ENCODE assay signal across 10 mouse cellular contexts in the genomic region with DNA sequence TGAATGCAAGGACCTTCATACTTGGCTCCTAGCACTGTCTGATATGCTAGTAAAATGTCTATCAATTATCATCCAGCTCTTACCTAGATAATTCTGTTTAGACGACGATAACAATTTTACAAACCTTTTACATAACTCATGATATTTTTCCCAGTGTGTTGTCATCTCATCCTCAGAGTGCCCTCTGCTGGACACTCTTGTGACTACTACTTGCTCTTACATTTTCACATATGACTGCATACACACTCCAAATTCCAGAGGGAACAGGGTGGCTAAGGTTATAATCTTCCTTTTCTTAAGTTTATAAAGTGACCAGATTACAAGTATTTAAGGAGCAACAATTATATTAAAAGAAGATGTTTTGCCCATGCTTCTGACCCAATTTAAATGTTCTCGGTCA.
A peak's percentile ranks its signal among the peaks of the same experiment; 100 is the strongest.
DNase-seq lines count a peak whose midpoint lies in the region; ATAC-seq lines count a peak whose summit lies in the region.
"Had no signal": no experiment of that assay in that cellular context is flagged by ENCODE, and none has a peak within 500 bp of the region (broad histone marks: within the 10 kb centered on the region; RNA-seq: fewer than 3 reads in every experiment).

No protein-coding gene starts in this region.

- H3K36me3 ChIP-seq in intestine, embryonic 14.5 days (ENCODE audit: control insufficient read depth, insufficient read depth, low read length): no peaks in the 10 kb centered on the region
- H3K36me3 ChIP-seq in intestine, embryonic 16.5 days (ENCODE audit: control insufficient read depth, insufficient read depth, low read length): no peaks in the 10 kb centered on the region
- H3K36me3 ChIP-seq: embryonic facial prominence, embryonic 13.5 days had no signal

- no peak overlapping the region for H3K4me2 ChIP-seq in intestine, embryonic 14.5 days (ENCODE audit: low read length)
- no peak overlapping the region for H3K4me2 ChIP-seq in intestine, embryonic 16.5 days (ENCODE audit: low read depth, low read length)
- H3K4me2 ChIP-seq: embryonic facial prominence, embryonic 13.5 days had no signal

- no peak overlapping the region for H3K27ac ChIP-seq in intestine, embryonic 14.5 days (ENCODE audit: low read depth)
- H3K27ac ChIP-seq in intestine, embryonic 16.5 days (ENCODE audit: low read length): no peak overlapping the region
- H3K27ac ChIP-seq: embryonic facial prominence, embryonic 13.5 days had no signal

- H3K9ac ChIP-seq in intestine, embryonic 14.5 days (ENCODE audit: low read length): no peak overlapping the region
- no peak overlapping the region for H3K9ac ChIP-seq in intestine, embryonic 16.5 days (ENCODE audit: low read depth, low read length)
- H3K9ac ChIP-seq: embryonic facial prominence, embryonic 13.5 days had no signal

- H3K9me3 ChIP-seq in intestine, embryonic 14.5 days (ENCODE audit: control insufficient read depth, low read length): no peaks in the 10 kb centered on the region
- H3K9me3 ChIP-seq in intestine, embryonic 16.5 days (ENCODE audit: control insufficient read depth, low read length): no peaks in the 10 kb centered on the region
- H3K9me3 ChIP-seq: embryonic facial prominence, embryonic 13.5 days; megakaryocyte, embryonic 14.5 days had no signal

- H3K27me3 ChIP-seq in intestine, embryonic 14.5 days (replicated peaks; ENCODE audit: control insufficient read depth, insufficient read depth, low read length): no peaks in the 10 kb centered on the region
- no peaks in the 10 kb centered on the region for H3K27me3 ChIP-seq in intestine, embryonic 16.5 days (replicated peaks; ENCODE audit: control insufficient read depth, insufficient read depth, low read length)
- H3K27me3 ChIP-seq: embryonic facial prominence, embryonic 13.5 days; megakaryocyte, embryonic 14.5 days had no signal

- ATAC-seq in intestine, embryonic 14.5 days (replicated peaks; ENCODE audit: low FRiP score, low TSS enrichment, low read depth): no peak
- ATAC-seq in intestine, embryonic 16.5 days: no peak

- WGBS in intestine, embryonic 14.5 days: 39% methylated on average over 3 of the region's 3 CpGs
- WGBS in intestine, embryonic 16.5 days: 46% methylated on average over 3 of the region's 3 CpGs

- H3K4me1 ChIP-seq in intestine, embryonic 14.5 days (replicated peaks; ENCODE audit: control insufficient read depth, insufficient read depth, low read length): no peaks in the 10 kb centered on the region
- no peaks in the 10 kb centered on the region for H3K4me1 ChIP-seq in intestine, embryonic 16.5 days (ENCODE audit: control insufficient read depth, insufficient read depth, low read length)
- H3K4me1 ChIP-seq: embryonic facial prominence, embryonic 13.5 days; megakaryocyte, embryonic 14.5 days had no signal

- H3K4me3 ChIP-seq in intestine, embryonic 14.5 days (ENCODE audit: low read depth, low read length): no peak overlapping the region
- no peak overlapping the region for H3K4me3 ChIP-seq in intestine, embryonic 16.5 days (ENCODE audit: low read length)
- H3K4me3 ChIP-seq: embryonic facial prominence, embryonic 13.5 days; megakaryocyte, embryonic 14.5 days had no signal

- DNase-seq in intestine, embryonic 14.5 days (ENCODE audit: low spot score): peak; percentile 60
- DNase-seq in MN1 (ENCODE audit: low spot score): peak; percentile 47
- DNase-seq in c-Kit-positive CD71-positive TER-119-positive erythroid progenitor cells, embryonic 14.5 days (ENCODE audit: low spot score): peak; percentile 11
- DNase-seq in kidney, postnatal 14 days: peak; percentile 37
- DNase-seq in mesoderm, embryonic 11.5 days (ENCODE audit: low read depth, low spot score): peak; percentile 66
- DNase-seq in T-cell, adult 2 months (ENCODE audit: low spot score): no peak
- no peak for DNase-seq in gastrocnemius, postnatal 4 days (ENCODE audit: low spot score in 2 of 2)

Comparison
In these comparisons a context has a peak if more than half of its experiments do, and no peak if none do; other contexts are left out.
1. DNase-seq: peak in intestine, embryonic 14.5 days (single experiment), MN1 (single experiment), c-Kit-positive CD71-positive TER-119-positive erythroid progenitor cells, embryonic 14.5 days (single experiment), kidney, postnatal 14 days (single experiment) and mesoderm, embryonic 11.5 days (single experiment); none in T-cell, adult 2 months (single experiment) and gastrocnemius, postnatal 4 days (0 of 2).